Mouse (Mus musculus): ENCODE results near the gene Palm3. TPM values are rescaled to one million over a fixed set of nuclear protein-coding genes. Genes with fewer than 3 reads are reported as not detected.
"Not testable (repeated sequence)": the region's sequence is repeated elsewhere in the genome, so short reads cannot be mapped to it uniquely, and the experiment has no call there.

Gene Palm3
- total RNA-seq (2021): 1 to 10 TPM; 4.1 to 7.9 TPM
- long read RNA-seq, experiment 1: 0 reads
- long read RNA-seq, experiment 2, partial matches to known transcripts: 7 of 8 reads
- long read RNA-seq, experiment 2, other reads (novel, unspliced or antisense): 1 of 8 reads

DNA sequence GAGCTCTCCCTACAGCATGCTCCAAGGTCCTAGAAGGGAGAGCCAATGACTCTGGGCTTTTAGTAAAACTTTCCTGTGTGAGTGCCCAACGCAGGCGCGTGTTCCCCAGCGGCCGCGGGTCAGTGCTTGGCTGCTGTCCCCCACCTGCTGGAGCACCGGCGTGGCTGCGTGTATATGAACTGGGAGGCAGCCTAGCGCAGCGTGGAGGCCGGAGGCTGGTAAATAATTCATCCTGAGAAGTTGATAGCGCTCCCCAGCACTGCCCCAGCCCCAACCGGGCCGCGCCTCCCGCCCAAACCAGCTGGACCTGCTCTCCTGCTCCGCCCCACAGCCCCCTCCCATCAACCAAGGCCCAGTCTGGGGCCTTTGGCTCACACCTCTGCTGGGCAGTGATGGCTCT is at the start of gene Palm3:
TSS of gene Palm3 (plus strand) at position 376 of the 400 bp plus-strand sequence.
- DNase-seq (ENCODE audit: low spot score in 2 of 2): no peak

DNA sequence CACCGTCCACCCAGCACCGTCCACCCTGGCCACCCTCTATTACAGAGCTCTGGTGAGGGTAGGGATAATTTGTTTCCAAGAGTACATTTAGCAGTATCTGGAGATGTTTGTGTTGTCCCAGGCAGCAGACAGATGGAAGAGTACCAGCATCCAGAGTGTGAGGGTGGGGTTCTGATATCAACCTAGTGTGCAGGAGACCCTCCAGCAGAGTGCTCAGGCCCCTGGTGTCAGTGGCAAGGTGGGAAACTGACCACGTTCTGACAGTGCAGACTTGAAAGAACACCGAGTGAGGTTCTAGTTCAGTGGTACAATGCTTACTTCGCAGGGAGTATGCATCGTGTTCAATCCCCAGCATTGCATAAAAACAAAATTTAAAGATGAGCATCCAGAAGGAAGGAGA is 49.6 kb upstream of the Palm3 start:
- DNase-seq (ENCODE audit: low spot score in 2 of 2): no peak

DNA sequence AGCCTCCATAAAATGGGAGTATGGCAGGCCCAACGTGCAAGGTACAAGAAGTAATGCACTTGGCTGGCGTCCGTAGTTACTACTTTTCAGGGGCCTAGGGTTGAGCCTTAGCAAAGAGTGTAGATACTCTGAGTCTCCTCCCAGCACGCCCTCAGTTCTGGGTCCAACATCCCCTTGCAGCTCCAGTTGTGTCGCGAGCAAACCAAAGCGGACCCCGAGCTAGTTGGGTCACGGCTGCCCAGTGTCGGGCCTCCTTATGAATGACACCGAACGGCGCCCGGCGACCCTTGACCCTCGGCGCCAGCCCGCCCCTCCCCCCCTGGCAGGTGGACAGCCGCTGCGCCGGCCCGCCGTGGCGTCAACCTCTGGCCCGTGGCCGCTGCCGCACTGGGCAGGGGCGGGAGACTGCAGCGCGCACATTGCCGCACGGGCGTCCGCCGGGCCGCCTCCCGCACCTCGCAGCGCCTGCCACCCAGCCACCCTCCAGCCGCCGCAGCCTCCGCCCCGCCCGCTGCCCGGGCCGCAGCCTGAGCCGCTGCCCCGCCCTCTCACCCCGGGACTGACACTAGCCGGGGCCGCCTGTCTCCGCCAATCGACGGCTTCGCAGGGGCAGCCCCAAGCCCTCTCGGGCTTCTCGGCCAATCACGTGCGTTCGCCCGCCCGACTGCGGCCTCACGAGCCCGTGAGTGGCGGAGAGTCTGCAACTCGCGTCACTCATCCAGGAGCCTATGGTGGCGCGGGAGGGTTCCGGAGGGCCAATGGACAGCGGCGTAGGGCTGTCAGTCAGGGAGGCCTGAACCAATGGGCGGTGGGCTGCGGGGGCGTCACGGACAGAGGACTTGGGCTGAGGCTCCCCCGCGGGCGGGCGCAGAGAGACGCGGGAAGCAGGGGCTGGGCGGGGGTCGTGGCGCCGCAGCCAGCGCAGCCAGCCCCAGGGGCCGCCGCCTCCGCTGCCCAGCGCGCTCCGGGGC is 48.8 kb upstream of the Palm3 start, which contains the start of gene Prkaca:
TSS of gene Prkaca (plus strand) at position 844 of the 971 bp plus-strand sequence.
- DNase-seq (ENCODE audit: low spot score in 2 of 2): peak; percentile 97 to 99

DNA sequence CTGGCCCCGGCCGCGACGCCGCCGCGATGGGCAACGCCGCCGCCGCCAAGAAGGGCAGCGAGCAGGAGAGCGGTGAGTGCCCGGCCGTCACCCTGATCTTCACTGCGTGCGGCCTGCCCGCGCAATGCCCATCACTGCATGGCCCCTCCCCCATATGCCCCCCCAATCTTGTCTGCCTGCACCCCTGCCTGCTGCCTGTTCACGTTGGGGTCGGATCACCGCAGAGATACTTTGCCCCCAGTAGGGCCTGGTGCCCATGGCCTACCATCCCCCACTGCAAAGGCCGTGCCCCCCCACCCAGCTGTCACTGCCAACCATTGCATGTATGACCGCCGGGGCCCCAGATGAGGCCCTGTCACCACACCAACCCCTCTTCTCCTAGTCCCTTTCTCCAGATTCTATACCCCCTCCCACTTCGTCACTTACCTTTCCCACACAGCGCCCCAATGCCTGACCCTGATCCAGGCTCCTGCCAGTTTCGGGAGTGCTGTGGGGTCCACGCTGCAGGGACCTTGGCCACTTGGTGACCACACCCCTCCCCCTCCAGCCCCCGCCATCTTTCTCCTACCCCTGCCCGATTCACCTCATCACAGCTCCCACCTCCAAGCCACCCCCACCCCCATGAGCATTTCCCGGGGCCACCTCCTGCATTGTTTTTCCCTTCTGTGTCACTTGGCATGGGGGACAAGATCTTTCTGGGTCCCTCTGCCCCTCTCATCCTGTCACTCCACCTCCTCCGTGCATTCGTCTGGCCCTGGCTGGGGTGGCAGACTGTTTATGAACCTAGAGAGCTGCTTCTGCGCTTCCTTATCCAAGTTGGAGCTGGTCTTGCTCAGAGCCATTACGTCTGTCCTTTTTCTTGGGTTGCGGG is 47.9 kb upstream of the Palm3 start:
- no peak for DNase-seq (ENCODE audit: low spot score in 2 of 2)

DNA sequence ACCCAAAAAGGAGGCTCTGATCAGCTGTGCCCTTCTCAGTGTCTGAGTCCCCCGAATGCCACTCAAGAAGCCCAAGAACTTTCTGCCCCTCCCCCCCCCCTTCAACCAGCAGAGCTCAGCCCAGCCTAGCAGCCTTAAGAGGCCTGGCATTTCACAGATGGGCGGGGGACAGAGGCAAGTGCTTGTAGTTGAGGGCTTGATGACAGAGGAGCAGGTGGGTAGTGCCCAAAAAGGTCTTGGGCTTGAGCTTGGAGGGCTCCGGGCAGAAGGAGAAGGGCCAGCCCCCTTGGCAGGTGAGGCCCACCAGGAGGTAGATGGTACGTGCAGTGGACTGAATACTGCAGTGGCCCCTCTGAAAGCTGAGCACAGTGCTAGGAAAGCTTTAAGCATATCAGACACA is 46.8 kb upstream of the Palm3 start:
- no peak for DNase-seq (ENCODE audit: low spot score in 2 of 2)

DNA sequence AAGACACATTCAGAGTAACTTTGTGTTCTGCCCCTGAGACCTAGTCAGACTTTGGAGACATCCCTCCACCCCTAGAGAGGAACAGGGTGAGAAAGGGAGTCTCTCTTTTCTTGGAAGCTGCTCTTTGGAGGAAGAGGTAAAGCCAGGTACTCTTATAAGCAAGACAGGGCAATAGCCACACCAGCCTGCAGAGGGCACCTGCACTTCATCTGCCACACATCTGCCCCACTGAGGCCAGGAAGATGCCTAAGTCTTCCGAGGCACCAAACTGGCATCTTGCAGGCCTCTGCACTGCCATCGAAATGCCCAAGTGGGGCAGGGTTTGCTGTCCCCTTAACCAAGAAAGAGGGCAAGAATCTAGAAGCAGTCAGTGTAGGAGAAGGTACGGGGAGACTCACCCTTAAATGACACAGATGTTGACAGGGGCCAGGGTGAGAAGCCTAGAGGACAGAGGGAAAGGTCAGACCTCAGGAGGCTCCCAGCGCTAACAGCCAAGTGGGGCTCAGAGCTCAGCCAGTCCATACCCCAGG is 45.1 kb upstream of the Palm3 start:
- no peak for DNase-seq (ENCODE audit: low spot score in 2 of 2)

DNA sequence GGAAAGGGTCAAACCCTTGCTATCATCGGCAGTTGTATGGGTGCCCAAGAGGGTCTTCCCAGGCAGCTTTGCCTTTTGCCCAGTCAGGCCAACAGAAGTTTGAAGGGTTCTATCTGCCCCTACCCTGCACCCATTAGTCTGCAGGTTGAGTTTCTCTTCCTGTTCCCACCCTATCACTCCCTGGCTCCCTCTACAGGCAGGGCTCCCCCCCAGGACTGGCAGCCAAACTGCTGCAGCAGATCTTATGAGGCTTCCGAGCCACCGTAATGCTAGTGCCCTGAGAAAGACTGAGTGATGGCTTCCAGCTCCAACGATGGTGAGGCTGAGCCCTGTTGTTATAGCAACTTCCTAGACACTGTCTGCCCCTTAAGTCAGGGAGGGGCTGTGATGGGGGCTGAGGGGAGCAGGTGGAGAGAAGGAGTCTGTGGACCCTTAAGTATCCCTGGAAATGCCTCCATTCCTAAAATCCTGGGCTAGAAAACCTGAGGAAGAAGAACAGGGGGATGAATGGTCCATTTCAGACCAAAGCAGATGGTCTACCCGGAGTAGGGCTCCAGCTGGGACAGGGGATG is 44.4 kb upstream of the Palm3 start:
- DNase-seq (ENCODE audit: low spot score in 2 of 2): no peak

DNA sequence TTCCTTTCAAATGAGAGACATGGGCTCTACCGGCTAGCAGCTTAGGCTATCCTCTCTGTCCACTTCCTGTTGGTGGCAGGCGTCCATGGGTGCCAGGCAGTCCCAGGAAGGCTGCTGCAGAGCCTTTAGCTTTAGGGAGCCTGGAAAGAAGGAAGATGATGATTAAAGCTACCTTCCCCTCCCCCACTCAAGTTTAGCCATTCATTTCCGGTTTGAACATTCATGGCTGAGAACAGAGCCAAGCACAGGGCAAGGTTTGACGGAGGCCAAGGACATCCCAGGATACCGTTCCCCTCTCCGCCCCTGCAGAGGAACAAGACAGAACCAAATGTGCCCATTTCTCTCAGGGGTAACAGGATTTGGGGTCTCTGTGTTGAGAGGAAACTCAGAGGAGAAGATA is 43.6 kb upstream of the Palm3 start:
- DNase-seq (ENCODE audit: low spot score in 2 of 2): no peak

DNA sequence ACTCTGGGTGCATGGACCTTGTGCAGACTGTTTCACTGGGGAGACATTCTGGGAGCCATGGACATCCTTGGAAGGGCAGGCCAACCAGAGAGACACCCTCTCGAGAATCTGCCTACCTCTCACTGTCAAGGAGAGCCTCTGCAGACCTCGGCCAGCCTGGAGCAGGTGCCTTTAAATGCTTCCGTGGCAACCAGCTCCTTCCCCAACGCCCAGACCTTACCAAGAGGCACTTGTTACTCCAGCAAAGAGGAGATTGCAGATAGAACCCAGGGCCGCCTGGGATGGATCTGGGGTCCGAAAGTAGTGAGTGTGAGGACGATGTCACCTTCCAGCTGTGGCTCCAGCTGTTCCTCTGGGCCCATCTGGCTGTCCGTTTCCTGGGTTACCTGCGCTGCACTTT is 43.1 kb upstream of the Palm3 start:
- DNase-seq (ENCODE audit: low spot score in 2 of 2): no peak

DNA sequence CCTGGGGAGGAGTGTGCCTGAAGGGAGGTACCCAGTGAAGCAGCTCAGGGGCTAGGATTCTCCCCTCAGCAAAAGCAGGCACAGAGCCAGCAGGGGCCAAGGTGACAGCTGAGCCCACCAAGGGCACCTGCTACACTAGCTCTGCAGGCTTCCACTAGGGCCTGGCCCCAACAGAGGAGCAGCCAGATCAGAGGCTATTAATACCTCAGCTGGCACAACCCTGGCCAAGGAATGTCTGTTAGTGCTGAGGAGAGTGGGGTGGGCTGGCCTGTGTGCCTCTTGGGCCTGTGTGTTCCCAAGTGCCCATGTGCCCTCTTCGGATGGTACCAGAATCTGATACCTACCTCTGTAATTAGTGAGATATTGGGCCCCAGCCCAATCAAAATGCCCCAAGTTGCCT is 41.0 kb upstream of the Palm3 start:
- no peak for DNase-seq (ENCODE audit: low spot score in 2 of 2)

DNA sequence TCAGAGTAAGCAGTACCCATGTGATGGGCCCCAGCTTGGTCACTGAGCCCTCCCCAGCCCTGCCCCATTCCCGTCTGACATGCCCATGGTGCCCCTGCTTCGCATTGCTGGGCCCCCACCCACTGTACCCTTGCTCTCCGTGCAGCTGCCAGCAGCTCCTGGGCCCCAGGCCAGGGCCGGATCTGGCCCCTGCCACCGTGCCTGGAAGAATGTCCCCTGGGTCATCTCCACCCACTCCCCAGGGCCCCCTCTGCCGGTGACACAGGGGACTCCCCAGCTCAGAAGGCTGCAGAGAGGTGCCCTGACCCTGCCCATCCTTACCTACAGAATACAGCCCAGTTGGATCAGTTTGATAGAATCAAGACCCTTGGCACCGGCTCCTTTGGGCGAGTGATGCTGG is 40.4 kb upstream of the Palm3 start:
- DNase-seq (ENCODE audit: low spot score in 2 of 2): no peak

DNA sequence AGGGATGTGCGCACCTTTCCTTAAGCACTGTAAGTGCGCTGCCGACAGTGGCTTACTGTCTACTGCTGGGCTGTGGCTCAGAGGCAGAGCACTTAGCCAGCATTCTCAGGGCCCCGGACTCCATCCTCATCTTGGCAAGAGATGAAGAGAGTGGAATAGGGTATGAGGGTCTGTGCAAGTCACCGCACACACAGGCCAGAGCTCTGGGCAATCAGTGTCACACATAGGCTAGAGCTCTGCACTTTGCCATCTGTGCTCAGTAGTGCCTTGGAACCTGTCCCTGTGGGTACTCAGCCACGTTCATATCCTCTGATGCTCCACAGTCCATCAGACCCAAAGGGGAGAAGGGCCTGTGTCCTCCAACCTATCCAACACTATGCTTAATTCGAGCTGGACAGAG is 39.7 kb upstream of the Palm3 start:
- DNase-seq (ENCODE audit: low spot score in 2 of 2): no peak

DNA sequence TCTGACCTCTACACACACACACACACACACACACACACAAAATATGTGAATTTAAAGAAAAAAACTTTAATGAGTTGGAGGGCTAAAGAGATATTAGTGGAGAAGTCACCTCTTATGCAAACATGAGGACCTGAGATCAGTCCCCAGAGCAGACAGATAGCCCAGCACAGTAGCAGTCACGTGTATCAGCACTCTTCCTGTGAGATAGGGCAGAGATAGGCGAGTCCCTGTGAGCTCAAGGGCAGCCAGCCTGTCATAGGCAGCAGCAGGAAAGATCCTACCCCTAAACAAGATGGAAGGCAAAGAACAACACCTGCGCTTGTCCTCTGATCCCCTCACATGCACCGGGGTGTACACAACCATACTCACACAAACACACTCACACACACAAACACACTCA is 38.8 kb upstream of the Palm3 start:
- DNase-seq (ENCODE audit: low spot score in 2 of 2): no peak

DNA sequence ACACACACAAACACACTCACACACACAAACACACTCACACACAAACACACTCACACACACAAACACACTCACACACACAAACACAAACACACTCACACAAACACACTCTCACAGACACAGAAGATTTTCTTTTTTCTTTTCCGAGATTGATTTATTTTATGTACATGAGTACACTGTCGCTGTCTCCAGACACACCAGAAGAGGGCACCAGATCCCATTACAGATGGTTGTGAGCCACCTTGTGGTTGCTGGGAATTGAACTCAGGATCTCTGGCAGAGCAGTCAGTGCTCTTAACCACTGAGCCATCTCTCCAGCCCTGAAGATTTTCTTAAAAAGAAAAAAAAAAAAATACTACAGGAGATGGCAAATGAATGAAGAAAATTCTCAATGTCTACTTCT is 38.0 kb upstream of the Palm3 start:
- not testable (repeated sequence) for DNase-seq (ENCODE audit: low spot score in 2 of 2)

DNA sequence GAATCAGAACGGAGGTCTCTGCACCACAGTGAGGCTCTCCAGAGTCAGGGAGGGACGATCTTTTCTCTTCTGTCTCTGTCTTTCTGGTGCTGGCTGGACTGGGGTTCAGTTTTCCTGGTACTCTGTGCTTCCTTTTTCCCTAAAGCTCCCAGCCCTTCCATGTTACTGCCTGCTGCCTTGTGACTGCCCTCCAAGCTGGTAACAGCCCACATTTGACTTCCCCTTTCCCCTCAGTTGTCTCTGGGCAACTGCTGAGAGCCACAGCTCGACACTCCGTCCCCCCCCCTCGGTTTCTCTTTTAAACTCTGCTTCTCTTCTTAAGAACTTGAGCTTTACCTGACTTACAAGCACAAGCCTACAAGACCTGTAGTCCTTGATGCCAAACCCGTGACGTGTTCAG is 32.0 kb upstream of the Palm3 start:
- DNase-seq (ENCODE audit: low spot score in 2 of 2): no peak

DNA sequence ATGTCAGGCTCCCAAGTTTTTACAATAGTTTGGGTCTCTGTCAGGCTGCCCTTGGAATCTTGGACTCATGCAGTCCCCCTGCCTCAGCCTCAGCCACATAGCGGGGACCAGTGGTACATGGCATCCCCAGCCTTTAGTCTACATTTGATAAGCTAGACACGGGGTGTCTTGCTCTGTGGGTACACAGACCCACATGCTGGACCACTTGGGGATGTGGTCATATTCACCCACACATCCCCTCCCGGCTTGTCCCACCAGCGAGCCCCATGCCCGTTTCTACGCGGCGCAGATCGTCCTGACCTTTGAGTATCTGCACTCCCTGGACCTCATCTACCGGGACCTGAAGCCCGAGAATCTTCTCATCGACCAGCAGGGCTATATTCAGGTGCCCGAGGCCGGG is 31.1 kb upstream of the Palm3 start:
- DNase-seq (ENCODE audit: low spot score in 2 of 2): no peak

DNA sequence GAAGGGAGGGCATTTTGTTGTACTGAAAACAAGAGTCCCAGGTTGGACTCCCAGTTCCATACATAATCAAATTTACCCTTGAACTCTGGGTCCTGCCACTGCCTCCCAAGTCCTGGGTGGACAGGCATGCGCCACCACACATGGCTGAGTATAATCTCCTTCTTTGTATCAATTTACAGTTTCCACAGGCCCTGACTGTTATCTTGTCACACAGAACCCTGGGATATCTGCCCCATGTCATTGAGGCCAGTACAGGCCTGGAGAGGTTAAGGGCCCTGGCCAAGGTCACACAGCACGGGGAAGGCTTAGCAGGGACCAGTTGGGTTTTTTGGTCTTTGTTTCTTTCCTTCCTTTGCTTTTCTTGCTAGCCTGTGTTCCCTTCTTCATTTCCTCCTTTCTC is 28.8 kb upstream of the Palm3 start:
- DNase-seq (ENCODE audit: low spot score in 2 of 2): no peak

DNA sequence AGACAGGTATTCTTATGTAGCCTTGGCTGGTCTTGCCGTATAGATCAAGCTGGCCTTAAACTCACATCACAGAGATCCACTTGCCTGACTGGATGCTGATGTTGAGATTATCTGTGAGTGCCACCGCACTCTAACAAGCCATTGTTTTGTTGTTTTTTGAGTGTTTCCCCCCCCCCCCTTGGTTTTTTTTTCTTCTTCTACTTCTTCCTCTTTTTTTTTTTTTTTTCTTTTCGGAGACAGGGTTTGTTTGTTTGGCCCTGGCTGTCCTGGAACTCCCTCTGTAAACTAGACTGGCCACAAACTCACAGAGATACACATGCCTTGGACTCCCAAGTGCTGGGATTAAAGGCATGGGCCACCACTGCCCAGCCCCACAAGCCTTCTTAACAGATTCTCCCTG is 27.2 kb upstream of the Palm3 start:
- no peak for DNase-seq (ENCODE audit: low spot score in 2 of 2)

DNA sequence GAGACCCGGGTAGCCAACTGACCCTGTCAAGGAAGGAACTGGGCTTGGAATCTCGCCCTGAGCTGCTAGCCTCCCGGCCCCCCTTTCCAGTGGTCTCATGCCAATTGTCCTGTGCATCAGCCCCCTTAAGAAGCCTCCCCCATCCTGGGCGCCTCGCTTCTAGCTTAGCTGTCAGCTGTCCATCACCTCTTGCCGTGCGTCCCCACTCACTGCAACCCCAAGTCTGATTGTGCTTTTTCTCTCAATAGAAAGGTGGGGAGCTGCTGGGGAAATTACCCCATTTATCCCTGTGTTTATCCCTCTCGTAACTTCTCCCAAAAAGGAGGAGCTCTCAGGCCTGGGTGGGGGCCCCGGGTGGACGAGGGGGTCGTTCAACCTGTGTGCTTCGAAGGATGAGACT is 25.3 kb upstream of the Palm3 start:
- no peak for DNase-seq (ENCODE audit: low spot score in 2 of 2)

DNA sequence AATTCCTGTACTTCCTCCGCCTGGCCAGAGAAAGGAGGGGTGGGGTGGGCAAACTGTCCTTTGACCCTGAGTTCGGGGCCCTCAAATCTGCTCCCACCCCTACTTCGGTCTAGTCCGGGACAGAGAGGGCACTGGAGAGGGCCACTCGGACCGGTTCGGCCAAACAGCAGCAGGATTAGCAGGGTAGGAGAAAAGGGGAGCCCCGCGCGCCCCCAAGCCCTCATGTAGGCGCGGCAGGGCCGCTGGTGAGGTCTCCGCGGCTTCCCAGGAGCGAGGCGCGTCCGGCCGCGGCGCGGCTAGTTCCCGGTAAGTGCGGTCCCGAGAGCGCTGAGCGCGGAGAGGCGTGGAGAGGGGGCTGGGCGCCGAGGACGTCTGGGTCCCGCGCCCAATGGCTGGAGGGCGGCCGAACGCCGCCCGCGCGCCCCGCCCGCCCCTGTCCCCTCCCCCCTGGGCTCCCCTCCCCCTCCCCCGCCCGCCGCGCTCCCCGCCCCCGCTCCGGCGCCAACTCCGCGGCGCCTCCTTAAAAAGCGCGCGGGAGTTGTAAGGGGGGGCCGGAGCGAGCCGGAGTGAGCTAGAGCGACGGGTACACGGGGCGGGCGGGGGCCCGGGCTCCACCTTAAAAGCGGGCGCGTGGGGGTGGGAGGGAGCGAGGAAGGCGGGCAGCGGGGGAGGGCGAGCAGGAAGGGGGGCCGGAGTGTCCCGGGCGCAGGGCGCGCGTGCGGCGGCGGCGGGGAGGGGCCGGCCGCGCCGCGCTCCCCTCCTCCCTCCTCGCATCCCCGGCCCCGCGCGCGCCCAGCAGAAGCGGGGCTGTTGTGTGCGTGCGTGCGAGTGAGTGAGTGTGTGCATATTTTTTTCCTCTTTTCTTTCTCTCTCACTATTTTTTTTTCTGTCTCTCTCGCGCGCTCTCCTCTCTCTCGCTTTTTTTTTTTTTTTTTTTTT is 24.4 kb upstream of the Palm3 start:
- peak; percentile 66 to 78 for DNase-seq (ENCODE audit: low spot score in 2 of 2)
